16 mouse cellular contexts compared by ENCODE assay signal in genomic region chr11:43451322-43451721, GRCm38 (mm10). TPM values are rescaled to one million over a fixed set of nuclear protein-coding genes. Genes with fewer than 3 reads are reported as not detected.
"Had no signal": no experiment of that assay in that cellular context is flagged by ENCODE, and none has a peak within 500 bp of the region (broad histone marks: within the 10 kb centered on the region; RNA-seq: fewer than 3 reads in every experiment).

No protein-coding gene starts in this region.

- H3K27ac ChIP-seq: left cerebral cortex, adult 2 months; limb, embryonic 15.5 days; liver, embryonic 12.5 days; midbrain, embryonic 13.5 days; neural tube, embryonic 12.5 days; stomach, postnatal 0 days had no signal

- DNase-seq: kidney, adult 8-10 months; kidney, postnatal 14 days; lung, embryonic 14.5 days; lung, postnatal 10 days; lung, postnatal 4 days; thymus, postnatal 25 days had no signal

- H3K4me3 ChIP-seq: left cerebral cortex, adult 2 months; limb, embryonic 15.5 days; liver, embryonic 12.5 days; midbrain, embryonic 13.5 days; myocyte; neural tube, embryonic 12.5 days had no signal

- ATAC-seq: intestine, embryonic 16.5 days; liver, embryonic 12.5 days; midbrain, embryonic 13.5 days had no signal

- H3K4me1 ChIP-seq: limb, embryonic 15.5 days; liver, embryonic 12.5 days; midbrain, embryonic 13.5 days; neural tube, embryonic 12.5 days had no signal

RNA-seq across cellular contexts. Expression of gene C1qtnf2, which starts 22.8 kb away (rescaled TPM):
- total RNA-seq: megakaryocyte-erythroid progenitor cell, adult 5-6 weeks; neutrophil, adult 5-6 weeks had no signal
- polyA plus RNA-seq: myocyte had no signal
